Mouse (Mus musculus) heart, embryonic 11.5 days (tissue): Measurements from ENCODE around the gene Selenon. TPM values are rescaled to one million over a fixed set of nuclear protein-coding genes. Genes with fewer than 3 reads are reported as not detected.

ENCODE experiments used
- ATAC-seq: fragments of 200-750 bp; cut with Nextera tagmentation; replicated peaks from 2 replicates; pipeline ENCODE4 v1.8.0; 2017; ENCODE audit warnings: moderate library complexity; ENCODE audit not compliant: insufficient number of reproducible peaks, low FRiP score, low TSS enrichment
- H3K27ac ChIP-seq: fragments of 300-500 bp; sonication (generic); 2 replicates; pipeline ENCODE4 v1.5.1; 2014; ENCODE audit warnings: mild to moderate bottlenecking, low read depth, low read length
- H3K27me3 ChIP-seq: fragments of 300-500 bp; sonication (generic); 2 replicates; pipeline ENCODE4 v1.6.1; 2014; ENCODE audit warnings: mild to moderate bottlenecking, low read length, mixed read lengths; ENCODE audit not compliant: control insufficient read depth, insufficient read depth
- H3K36me3 ChIP-seq: fragments of 300-500 bp; sonication (generic); 2 replicates; pipeline ENCODE4 v1.6.1; 2014; ENCODE audit warnings: mild to moderate bottlenecking, low read length, moderate library complexity, mixed read lengths; ENCODE audit not compliant: control insufficient read depth, insufficient read depth
- H3K4me1 ChIP-seq: fragments of 300-500 bp; sonication (generic); 2 replicates; pipeline ENCODE4 v1.6.1; 2014; ENCODE audit warnings: low read length; ENCODE audit not compliant: control insufficient read depth, insufficient read depth
- H3K4me2 ChIP-seq: fragments of 300-500 bp; sonication (generic); 2 replicates; pipeline ENCODE4 v1.6.1; 2014; ENCODE audit warnings: mild to moderate bottlenecking, moderate library complexity
- H3K4me3 ChIP-seq: fragments of 300-500 bp; sonication (generic); 2 replicates; pipeline ENCODE4 v1.5.1; 2014; ENCODE audit warnings: low read depth, low read length
- H3K9ac ChIP-seq: fragments of 300-500 bp; sonication (generic); 2 replicates; pipeline ENCODE4 v1.6.1; 2014; ENCODE audit warnings: mild to moderate bottlenecking, low read depth, low read length, moderate library complexity
- H3K9me3 ChIP-seq: fragments of 300-500 bp; sonication (generic); replicated peaks from 2 replicates; pipeline ENCODE4 v1.6.1; 2016; ENCODE audit warnings: low read length; ENCODE audit not compliant: control insufficient read depth
- WGBS: fragments of 180-500 bp; shearing (Covaris S2); extraction: QIAGEN DNeasy Blood & Tissue Kit; methylation state at CpG from one replicate; pipeline ENCODE4 v1.1.7; 2014; ENCODE audit not compliant: insufficient replicate concordance; 5-methylcytosine and 5-hydroxymethylcytosine counted together
- polyA plus RNA-seq: library from polyadenylated mRNA; unstranded; fragments of >200 nt; fragmentation: Nextera tagmentation; extraction: Ambion mirVana; gene quantifications from 2 replicates; pipeline ENCODE4 v1.2.1, GENCODE M21; 2014

The Selenon gene
- polyA plus RNA-seq, 1 experiment from 2014 or later, result 22.4 TPM

- Histone ChIP-seq H3K4me2 (no peak overlapping the region), H3K27me3 (no peaks in the 10 kb centered on the region), H3K4me3 (no peak overlapping the region), H3K27ac (peak overlapping the region; percentile 98), H3K36me3 (no peaks in the 10 kb centered on the region), H3K9me3 (no peaks in the 10 kb centered on the region), H3K4me1 (peaks cover 41% of the 10 kb centered on the region), H3K9ac (no peak overlapping the region)
- WGBS, result 45% methylated on average over 7 of the region's 7 CpGs
- ATAC-seq, result no peak
Measured at GRCm38 (mm10) chr4:134515614-134516013, 36.4 kb downstream of the Selenon start.

- Histone ChIP-seq H3K9ac (no peak overlapping the region; the same call in 1 of the 2 replicates), H3K36me3 (no peaks in the 10 kb centered on the region), H3K9me3 (no peaks in the 10 kb centered on the region), H3K27me3 (no peaks in the 10 kb centered on the region), H3K4me2 (peak overlapping the region; percentile 40), H3K4me3 (no peak overlapping the region), H3K27ac (peak overlapping the region; percentile 54; the same call in 1 of the 2 replicates), H3K4me1 (peaks cover 41% of the 10 kb centered on the region)
- no peak for ATAC-seq
- 78% methylated on average over 11 of the region's 11 CpGs for WGBS
Measured at GRCm38 (mm10) chr4:134514309-134514930, 37.5 kb downstream of the Selenon start.

GRCm38 (mm10) chr4:134512798-134513197 is 39.2 kb downstream of the Selenon start:
- peak overlapping the region; percentile 59; the same call in 1 of the 2 replicates for H3K27ac ChIP-seq
- ATAC-seq, result no peak
- no peaks in the 10 kb centered on the region for H3K9me3 ChIP-seq
- H3K4me2 ChIP-seq, result peak overlapping the region; percentile 63
- H3K9ac ChIP-seq, result 0 out of 2 replicates have a peak overlapping the region, but pooled peaks have one; percentile 46
- H3K4me1 ChIP-seq, result peaks cover 40% of the 10 kb centered on the region
- H3K36me3 ChIP-seq, result no peaks in the 10 kb centered on the region
- WGBS, result 15% methylated on average over 14 of the region's 15 CpGs
- peak overlapping the region; percentile 24 for H3K4me3 ChIP-seq
- H3K27me3 ChIP-seq, result no peaks in the 10 kb centered on the region

GRCm38 (mm10) chr4:134511730-134512129 is 40.2 kb downstream of the Selenon start:
- H3K27ac ChIP-seq, result no peak overlapping the region
- peak overlapping the region; percentile 63 for H3K4me2 ChIP-seq
- H3K9ac ChIP-seq, result peak overlapping the region; percentile 46; the same call in 1 of the 2 replicates
- no peak for ATAC-seq
- peaks cover 30% of the 10 kb centered on the region for H3K4me1 ChIP-seq
- peak overlapping the region; percentile 53 for H3K4me3 ChIP-seq
- WGBS, result 71% methylated on average over 6 of the region's 6 CpGs
- H3K36me3 ChIP-seq, result 0 out of 2 replicates have a peak, but pooled peaks cover 2% of the 10 kb centered on the region
- H3K9me3 ChIP-seq, result no peaks in the 10 kb centered on the region
- no peaks in the 10 kb centered on the region for H3K27me3 ChIP-seq

- ATAC-seq, result peak; percentile 90
Measured at GRCm38 (mm10) chr4:134510845-134511411, 41.0 kb downstream of the Selenon start, which contains the start of gene Aunip. Gene Aunip (plus strand): TSS chr4:134510999.

GRCm38 (mm10) chr4:134510396-134510795 is 41.6 kb downstream of the Selenon start:
- Histone ChIP-seq H3K4me3 (peak overlapping the region; percentile 53; the same call in 1 of the 2 replicates), H3K4me1 (peaks cover 18% of the 10 kb centered on the region), H3K4me2 (peak overlapping the region; percentile 63; the same call in 1 of the 2 replicates), H3K9ac (no peak overlapping the region), H3K27ac (no peak overlapping the region), H3K27me3 (no peaks in the 10 kb centered on the region), H3K9me3 (no peaks in the 10 kb centered on the region), H3K36me3 (0 out of 2 replicates have a peak, but pooled peaks cover 2% of the 10 kb centered on the region)
- no peak; the same call in 1 of the 2 replicates for ATAC-seq
- WGBS, result 74% methylated on average over 4 of the region's 4 CpGs

More at GRCm38 (mm10) chr4:134510845-134511411, 41.0 kb downstream of the Selenon start, which contains the start of gene Aunip:
- peak within 1 kb of the TSS; percentile 53 for H3K4me3 ChIP-seq
- H3K36me3 ChIP-seq, result 0 out of 2 replicates have a peak, but pooled peaks cover 2% of the 10 kb centered on the region
- H3K27ac ChIP-seq, result peak within 1 kb of the TSS; percentile 6; the same call in 1 of the 2 replicates
- H3K9ac ChIP-seq, result peak within 1 kb of the TSS; percentile 59
- WGBS, result under 1% methylated on average over 42 of the region's 42 CpGs
- H3K9me3 ChIP-seq, result no peaks in the 10 kb centered on the region
- H3K27me3 ChIP-seq, result no peaks in the 10 kb centered on the region
- H3K4me2 ChIP-seq, result peak within 1 kb of the TSS; percentile 63
- H3K4me1 ChIP-seq, result peaks cover 23% of the 10 kb centered on the region

- WGBS, result 83% methylated on average over 19 of the region's 19 CpGs
- Histone ChIP-seq H3K9ac (no peak overlapping the region), H3K27ac (no peak overlapping the region), H3K9me3 (no peaks in the 10 kb centered on the region), H3K27me3 (no peaks in the 10 kb centered on the region), H3K4me2 (no peak overlapping the region), H3K36me3 (0 out of 2 replicates have a peak, but pooled peaks cover 2% of the 10 kb centered on the region), H3K4me3 (no peak overlapping the region), H3K4me1 (peaks cover 1% of the 10 kb centered on the region; the same call in 1 of the 2 replicates)
- no peak for ATAC-seq
Measured at GRCm38 (mm10) chr4:134506713-134507112, 45.3 kb downstream of the Selenon start.

GRCm38 (mm10) chr4:134505966-134506594 is 45.9 kb downstream of the Selenon start:
- H3K9ac ChIP-seq, result no peak overlapping the region
- 59% methylated on average over 3 of the region's 4 CpGs for WGBS
- H3K27me3 ChIP-seq, result no peaks in the 10 kb centered on the region
- ATAC-seq, result peak; percentile 43
- H3K27ac ChIP-seq, result no peak overlapping the region
- no peak overlapping the region for H3K4me2 ChIP-seq
- H3K4me1 ChIP-seq, result no peaks in the 10 kb centered on the region
- no peak overlapping the region for H3K4me3 ChIP-seq
- no peaks in the 10 kb centered on the region for H3K9me3 ChIP-seq
- 0 out of 2 replicates have a peak, but pooled peaks cover 2% of the 10 kb centered on the region for H3K36me3 ChIP-seq
